ENCODE assay signal across 9 mouse cellular contexts in the genomic region with DNA sequence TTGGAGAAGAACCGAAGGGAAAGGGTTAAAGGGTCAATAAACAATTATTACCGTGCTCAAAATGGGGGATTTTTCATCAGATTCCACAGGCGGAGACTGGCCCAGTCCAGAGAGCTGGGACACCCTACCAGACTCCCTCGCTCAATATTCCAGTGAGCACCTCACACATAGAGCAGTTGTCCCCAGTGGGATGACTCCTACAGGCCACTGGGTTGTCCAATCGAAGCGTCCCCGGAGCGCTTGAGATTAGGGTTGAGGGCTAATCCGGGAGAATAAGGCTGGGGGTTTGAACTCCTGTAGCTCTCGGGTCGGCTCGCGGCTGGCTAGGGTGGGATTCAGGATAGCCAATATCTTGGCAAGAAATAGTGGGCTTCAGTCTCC. TPM values are rescaled to one million over a fixed set of nuclear protein-coding genes. Genes with fewer than 3 reads are reported as not detected.
DNase-seq lines count a peak whose midpoint lies in the region; ATAC-seq and TF ChIP-seq lines count a peak whose summit lies in the region.
"Had no signal": no experiment of that assay in that cellular context is flagged by ENCODE, and none has a peak within 500 bp of the region (broad histone marks: within the 10 kb centered on the region; RNA-seq: fewer than 3 reads in every experiment).

No protein-coding gene starts in this region.

- H3K4me2 ChIP-seq in liver, embryonic 11.5 days, result peak overlapping the region; percentile 75
- H3K4me2 ChIP-seq in intestine, postnatal 0 days (replicated peaks; ENCODE audit: low read depth), result peak overlapping the region; percentile 80
- H3K4me2 ChIP-seq in neural tube, embryonic 13.5 days, result peak overlapping the region; percentile 53

- no peaks in the 10 kb centered on the region for H3K9me3 ChIP-seq in liver, embryonic 11.5 days (ENCODE audit: control insufficient read depth, low read length)
- H3K9me3 ChIP-seq in intestine, postnatal 0 days (ENCODE audit: control insufficient read depth), result no peaks in the 10 kb centered on the region
- H3K9me3 ChIP-seq in neural tube, embryonic 13.5 days, result no peaks in the 10 kb centered on the region

- TF ChIP-seq CTCF in embryonic fibroblast, embryonic 13.5 days (IDR thresholded peaks at IDR 0.05; ENCODE audit: borderline replicate concordance, insufficient read depth, low read length), result no peak
- no peak for TF ChIP-seq CTCF in intestine, postnatal 0 days (IDR thresholded peaks at IDR 0.05; ENCODE audit: low read depth)

- H3K27ac ChIP-seq in liver, embryonic 11.5 days (ENCODE audit: low read depth, low read length), result no peak overlapping the region
- H3K27ac ChIP-seq in embryonic fibroblast, embryonic 13.5 days (ENCODE audit: insufficient read depth, low read length), result no peak overlapping the region
- H3K27ac ChIP-seq in intestine, postnatal 0 days (ENCODE audit: low read depth, low read length), result no peak overlapping the region
- no peak overlapping the region for H3K27ac ChIP-seq in neural tube, embryonic 13.5 days (replicated peaks)

- ATAC-seq in liver, embryonic 11.5 days (replicated peaks; ENCODE audit: low FRiP score), result no peak
- 0 out of 2 replicates have a peak, but pooled peaks have one; percentile 36 for ATAC-seq in intestine, postnatal 0 days
- no peak for ATAC-seq in neural tube, embryonic 13.5 days (ENCODE audit: low read depth)

- 3% methylated on average over 13 of the region's 13 CpGs for WGBS in liver, embryonic 11.5 days
- under 1% methylated on average over 13 of the region's 13 CpGs for WGBS in intestine, postnatal 0 days
- WGBS in neural tube, embryonic 13.5 days, result under 1% methylated on average over 13 of the region's 13 CpGs

- H3K4me1 ChIP-seq in liver, embryonic 11.5 days (replicated peaks; ENCODE audit: control insufficient read depth, insufficient read depth, low read length), result peaks cover 8% of the 10 kb centered on the region
- no peaks in the 10 kb centered on the region; the same call in 1 of the 2 replicates for H3K4me1 ChIP-seq in embryonic fibroblast, embryonic 13.5 days (ENCODE audit: control insufficient read depth, insufficient read depth, low read length)
- H3K4me1 ChIP-seq in intestine, postnatal 0 days (replicated peaks; ENCODE audit: control insufficient read depth, insufficient read depth, low read length), result peaks cover 7% of the 10 kb centered on the region; the same call in 1 of the 2 replicates
- peaks cover 30% of the 10 kb centered on the region for H3K4me1 ChIP-seq in neural tube, embryonic 13.5 days (replicated peaks)

- H3K36me3 ChIP-seq in liver, embryonic 11.5 days (ENCODE audit: control insufficient read depth, insufficient read depth, low read length), result no peaks in the 10 kb centered on the region
- no peaks in the 10 kb centered on the region for H3K36me3 ChIP-seq in intestine, postnatal 0 days (ENCODE audit: control insufficient read depth, insufficient read depth)
- H3K36me3 ChIP-seq in neural tube, embryonic 13.5 days, result no peaks in the 10 kb centered on the region

- DNase-seq in liver, embryonic 11.5 days (ENCODE audit: low spot score), result peak; percentile 67
- DNase-seq in liver, result no peak
- no peak for DNase-seq in c-Kit-positive CD71-positive TER-119-positive erythroid progenitor cells, embryonic 14.5 days (ENCODE audit: low spot score)
- no peak for DNase-seq in left cerebral cortex, postnatal 4 days
- DNase-seq in left cerebral cortex, postnatal 25 days (ENCODE audit: low spot score in 2 of 2), result no peak
- DNase-seq: cerebellum, adult 9-10 months had no signal

- no peak for TF ChIP-seq POLR2A in embryonic fibroblast, embryonic 13.5 days (IDR thresholded peaks at IDR 0.05; ENCODE audit: low read depth, low read length)

- H3K4me3 ChIP-seq in liver, embryonic 11.5 days (ENCODE audit: low read depth, low read length), result peak overlapping the region; percentile 44
- peak overlapping the region; percentile 0; the same call in 1 of the 2 replicates for H3K4me3 ChIP-seq in embryonic fibroblast, embryonic 13.5 days (ENCODE audit: insufficient read depth, low read length)
- H3K4me3 ChIP-seq in intestine, postnatal 0 days (ENCODE audit: low read depth, low read length), result peak overlapping the region; percentile 48
- H3K4me3 ChIP-seq in neural tube, embryonic 13.5 days, result peak overlapping the region; percentile 42

- no peak overlapping the region for H3K9ac ChIP-seq in liver, embryonic 11.5 days (ENCODE audit: low read depth, low read length)
- no peak overlapping the region for H3K9ac ChIP-seq in intestine, postnatal 0 days (ENCODE audit: low read depth, low read length)
- H3K9ac ChIP-seq in neural tube, embryonic 13.5 days, result no peak overlapping the region

- H3K27me3 ChIP-seq in liver, embryonic 11.5 days (replicated peaks; ENCODE audit: control insufficient read depth, insufficient read depth, low read length), result peaks cover 92% of the 10 kb centered on the region
- H3K27me3 ChIP-seq in intestine, postnatal 0 days (replicated peaks; ENCODE audit: control insufficient read depth, insufficient read depth, low read length), result peaks cover 87% of the 10 kb centered on the region
- peaks cover 95% of the 10 kb centered on the region for H3K27me3 ChIP-seq in neural tube, embryonic 13.5 days

- intact Hi-C loops in left cerebral cortex, postnatal 4 days (cut with DNase I), result loop anchor here (5.0 kb wide), 1 partner anchor 234 kb away; no protein-coding TSS in a partner anchor
- intact Hi-C loops in left cerebral cortex, postnatal 25 days (cut with DNase I), result loop anchor here (2.0 to 5.0 kb wide), 2 partner anchors 149 to 234 kb away; no protein-coding TSS in a partner anchor

RNA-seq across cellular contexts. Expression of a gene that starts 0.3 kb away (rescaled TPM):
- 0.05 TPM in 1 of 2 replicates, not detected in the other for polyA plus RNA-seq in liver, embryonic 11.5 days (2014; fragmentation: Nextera tagmentation; extraction: Ambion mirVana)
- 5.9 and 6.3 TPM in 2 replicates for polyA plus RNA-seq in embryonic fibroblast, embryonic 13.5 days (2011; ENCODE audit: insufficient read length, low read depth, missing spikeins)
- polyA plus RNA-seq in intestine, postnatal 0 days (2015; fragmentation: Nextera tagmentation; extraction: Ambion mirVana), result not detected in 2 replicates
- 1.4 and 1.7 TPM in 2 replicates for polyA plus RNA-seq in neural tube, embryonic 13.5 days (2015; fragmentation: Nextera tagmentation; extraction: Ambion mirVana)
- 1 to 10 TPM; 2.2 to 2.3 TPM for total RNA-seq in left cerebral cortex, postnatal 4 days (2021)
- total RNA-seq in left cerebral cortex, postnatal 25 days (2021), result 1 to 10 TPM in 1 of 2 experiments, under 1 TPM in 1; 0.92 to 1.6 TPM

RNA-seq across cellular contexts. Expression of a gene that starts 36.9 kb away (rescaled TPM):
- polyA plus RNA-seq in liver, embryonic 11.5 days (2014; fragmentation: Nextera tagmentation; extraction: Ambion mirVana), result 879 and 893 TPM in 2 replicates
- 715 and 807 TPM in 2 replicates for polyA plus RNA-seq in embryonic fibroblast, embryonic 13.5 days (2011; ENCODE audit: insufficient read length, low read depth, missing spikeins)
- 471 and 494 TPM in 2 replicates for polyA plus RNA-seq in intestine, postnatal 0 days (2015; fragmentation: Nextera tagmentation; extraction: Ambion mirVana)
- 615 and 618 TPM in 2 replicates for polyA plus RNA-seq in neural tube, embryonic 13.5 days (2015; fragmentation: Nextera tagmentation; extraction: Ambion mirVana)
- 100 to 1,000 TPM; 307 to 340 TPM for total RNA-seq in left cerebral cortex, postnatal 4 days (2021)
- 100 to 1,000 TPM; 173 TPM for total RNA-seq in left cerebral cortex, postnatal 25 days (2021)
